Comparison of ENCODE assay signal across 10 mouse cellular contexts in genomic region chr2:173061443-173062351, GRCm38 (mm10). TPM values are rescaled to one million over a fixed set of nuclear protein-coding genes. Genes with fewer than 3 reads are reported as not detected.
A peak's percentile ranks its signal among the peaks of the same experiment; 100 is the strongest.
DNase-seq lines count a peak whose midpoint lies in the region; ATAC-seq lines count a peak whose summit lies in the region.
"Had no signal": no experiment of that assay in that cellular context is flagged by ENCODE, and none has a peak within 500 bp of the region (broad histone marks: within the 10 kb centered on the region; RNA-seq: fewer than 3 reads in every experiment).

No protein-coding gene starts in this region.

- WGBS in kidney, embryonic 16.5 days, result 70% methylated on average over 15 of the region's 15 CpGs

- ATAC-seq in kidney, embryonic 16.5 days (ENCODE audit: low FRiP score, low TSS enrichment), result 0 out of 2 replicates have a peak, but pooled peaks have one; percentile 48
- peak; percentile 50 for ATAC-seq in CD4-positive, CD25-positive, alpha-beta regulatory T cell, adult 4 months
- peak; percentile 82 for ATAC-seq in granulocyte monocyte progenitor cell, adult 5-6 weeks (replicated peaks; ENCODE audit: poor library complexity, severe bottlenecking)

- DNase-seq in kidney, adult 9 months, result no peak
- peak; percentile 48 to 67 for DNase-seq in monocyte, adult 2 months (ENCODE audit: low read depth in 1 of 2, low spot score in 2 of 2)
- DNase-seq in left cerebral cortex, adult 9 months (ENCODE audit: low spot score in 2 of 2), result no peak
- no peak for DNase-seq in kidney, adult 11 months
- no peak for DNase-seq in cerebellum, adult 11-12 months
- DNase-seq: right cerebral cortex, postnatal 4 days had no signal

- H3K27me3 ChIP-seq in kidney, embryonic 16.5 days (ENCODE audit: insufficient read depth, low read length), result no peaks in the 10 kb centered on the region
- H3K27me3 ChIP-seq: hindbrain, embryonic 15.5 days had no signal

- H3K36me3 ChIP-seq in kidney, embryonic 16.5 days (ENCODE audit: insufficient read depth, low read length), result no peaks in the 10 kb centered on the region
- H3K36me3 ChIP-seq: hindbrain, embryonic 15.5 days had no signal

- H3K9ac ChIP-seq in kidney, embryonic 16.5 days (replicated peaks; ENCODE audit: low read length), result 0 out of 2 replicates have a peak overlapping the region, but pooled peaks have one; percentile 1
- H3K9ac ChIP-seq: hindbrain, embryonic 15.5 days had no signal

- H3K4me2 ChIP-seq in kidney, embryonic 16.5 days (replicated peaks; ENCODE audit: low read depth, low read length), result no peak overlapping the region
- H3K4me2 ChIP-seq: hindbrain, embryonic 15.5 days had no signal

- no peak overlapping the region for H3K4me3 ChIP-seq in kidney, embryonic 16.5 days (ENCODE audit: low read length)
- H3K4me3 ChIP-seq: hindbrain, embryonic 15.5 days had no signal

- no peaks in the 10 kb centered on the region for H3K9me3 ChIP-seq in kidney, embryonic 16.5 days (ENCODE audit: low read length)
- H3K9me3 ChIP-seq: hindbrain, embryonic 15.5 days had no signal

- H3K27ac ChIP-seq in kidney, embryonic 16.5 days (ENCODE audit: low read length), result no peak overlapping the region
- H3K27ac ChIP-seq: hindbrain, embryonic 15.5 days had no signal

- H3K4me1 ChIP-seq in kidney, embryonic 16.5 days (ENCODE audit: insufficient read depth, low read length), result 0 out of 2 replicates have a peak, but pooled peaks cover 3% of the 10 kb centered on the region
- H3K4me1 ChIP-seq: hindbrain, embryonic 15.5 days had no signal

RNA-seq across cellular contexts. Expression of gene Rbm38, which starts 41.4 kb away (rescaled TPM):
- polyA plus RNA-seq in kidney, embryonic 16.5 days (2015; fragmentation: Nextera tagmentation; extraction: Ambion mirVana), result 35.4 and 37.0 TPM in 2 replicates
- polyA plus RNA-seq in CD4-positive, CD25-positive, alpha-beta regulatory T cell, adult 4 months (2017; shearing (Covaris generic)), result 100 to 1,000 TPM; 154 to 194 TPM
- total RNA-seq in granulocyte monocyte progenitor cell, adult 5-6 weeks (2014; fragmentation: Nextera tagmentation), result 127 and 197 TPM in 2 replicates
- total RNA-seq in granulocyte monocyte progenitor cell, adult 5-6 weeks (2017), result 38.8 and 60.4 TPM in 2 replicates

RNA-seq across cellular contexts. Expression of gene Ctcfl, which starts 57.6 kb away (rescaled TPM):
- polyA plus RNA-seq in kidney, embryonic 16.5 days (2015; fragmentation: Nextera tagmentation; extraction: Ambion mirVana), result 0.07 and 0.10 TPM in 2 replicates
- polyA plus RNA-seq in CD4-positive, CD25-positive, alpha-beta regulatory T cell, adult 4 months (2017; shearing (Covaris generic)), result not detected
- not detected in 2 replicates for total RNA-seq in granulocyte monocyte progenitor cell, adult 5-6 weeks (2014; fragmentation: Nextera tagmentation)
- total RNA-seq in granulocyte monocyte progenitor cell, adult 5-6 weeks (2017), result not detected in 2 replicates

Comparison
In these comparisons a context has a peak if more than half of its experiments do, and no peak if none do; other contexts are left out.
1. DNase-seq: peak in monocyte, adult 2 months (2 of 2); none in kidney, adult 9 months (single experiment), left cerebral cortex, adult 9 months (0 of 2), kidney, adult 11 months (single experiment) and cerebellum, adult 11-12 months (single experiment).
2. Peak in every context shown above with its lines, with median percentiles within 50 percentile points of each other: ATAC-seq.